Mouse (Mus musculus): ENCODE results near the gene Rdh8. TPM values are rescaled to one million over a fixed set of nuclear protein-coding genes. Genes with fewer than 3 reads are reported as not detected.

Rdh8 gene
- total RNA-seq, 2 experiments from 2014 or later: not detected

Other genes starting within 250 kb of the Rdh8 start
- 10 to 100 TPM; 20.4 to 22.1 TPM for gene Zfp846, start 237.2 kb upstream of the Rdh8 start, total RNA-seq (2021)
- gene Ubl5, start 175.6 kb upstream of the Rdh8 start, total RNA-seq (2021): 100 to 1,000 TPM; 307 to 354 TPM
- gene Fbxl12, start 173.7 kb upstream of the Rdh8 start, total RNA-seq (2021): 10 to 100 TPM; 14.7 to 23.3 TPM
- gene Pin1, start 166.4 kb upstream of the Rdh8 start, total RNA-seq (2021): 10 to 100 TPM; 31.6 to 35.8 TPM
- gene Olfm2, start 72.2 kb upstream of the Rdh8 start, total RNA-seq (2021): 10 to 100 TPM; 52.6 to 54.3 TPM
- gene Col5a3, start 3.4 kb upstream of the Rdh8 start, total RNA-seq (2021): 1 to 10 TPM; 1.2 to 2.5 TPM
- 10 to 100 TPM; 50.7 to 77.1 TPM for gene A230050P20Rik, start 50.1 kb downstream of the Rdh8 start, total RNA-seq (2021)
- gene Angptl6, start 61.2 kb downstream of the Rdh8 start, total RNA-seq (2021): 10 to 100 TPM; 10.5 to 11.4 TPM
- 10 to 100 TPM; 23.5 to 25.5 TPM for gene Ppan, start 69.7 kb downstream of the Rdh8 start, total RNA-seq (2021)
- 100 to 1,000 TPM; 118 to 122 TPM for gene Eif3g, start 80.1 kb downstream of the Rdh8 start, total RNA-seq (2021)
- 10 to 100 TPM; 34.6 to 36.3 TPM for gene Dnmt1, start 141.4 kb downstream of the Rdh8 start, total RNA-seq (2021)
- 1 to 10 TPM; 2.5 to 3.6 TPM for gene S1pr2, start 158.3 kb downstream of the Rdh8 start, total RNA-seq (2021)
- 10 to 100 TPM; 60.1 to 62.4 TPM for gene Mrpl4, start 184.2 kb downstream of the Rdh8 start, total RNA-seq (2021)
- gene Icam1, start 197.5 kb downstream of the Rdh8 start, total RNA-seq (2021): 1 to 10 TPM; 2.1 to 2.7 TPM
- under 1 TPM; 0.84 to 0.87 TPM for gene Icam4, start 210.9 kb downstream of the Rdh8 start, total RNA-seq (2021)
- gene Icam5, start 213.6 kb downstream of the Rdh8 start, total RNA-seq (2021): 100 to 1,000 TPM; 389 to 394 TPM
- gene Zglp1, start 248.6 kb downstream of the Rdh8 start, total RNA-seq (2021): under 1 TPM in 1 of 2 experiments, not detected in 1; 0.94 TPM